Mouse (Mus musculus): ENCODE results near the gene Hist1h4a. TPM values are rescaled to one million over a fixed set of nuclear protein-coding genes. Genes with fewer than 3 reads are reported as not detected.
"Not testable (repeated sequence)": the region's sequence is repeated elsewhere in the genome, so short reads cannot be mapped to it uniquely, and the experiment has no call there.

Hist1h4a gene
- total RNA-seq, 2 experiments from 2014 or later, result 15.4 to 211 TPM

- no peak for ATAC-seq (replicated peaks; ENCODE audit: low FRiP score, poor library complexity, severe bottlenecking)
Observed at GRCm38 (mm10) chr13:23724239-23724638, 36.8 kb downstream of the Hist1h4a start.

- not testable (repeated sequence) for ATAC-seq (replicated peaks; ENCODE audit: low FRiP score, poor library complexity, severe bottlenecking)
Observed at GRCm38 (mm10) chr13:23717593-23718245, 43.3 kb downstream of the Hist1h4a start.

- ATAC-seq (replicated peaks; ENCODE audit: low FRiP score, poor library complexity, severe bottlenecking), result no peak
Observed at GRCm38 (mm10) chr13:23717176-23717575, 43.9 kb downstream of the Hist1h4a start.

- ATAC-seq (replicated peaks; ENCODE audit: low FRiP score, poor library complexity, severe bottlenecking), result no peak
Observed at GRCm38 (mm10) chr13:23716261-23717042, 44.6 kb downstream of the Hist1h4a start.

Other genes starting within 250 kb of the Hist1h4a start
Only the 30 nearest of the 37 such genes appear.
- 14.6 and 16.7 TPM in 2 replicates for gene Hist1h1d, start 208.0 kb downstream of the Hist1h4a start, total RNA-seq (2015; ENCODE audit: low replicate concordance)
- gene Hist1h1d, start 208.0 kb downstream of the Hist1h4a start, total RNA-seq (2017; ENCODE audit: low replicate concordance), result 170 and 238 TPM in 2 replicates
- 37.3 and 49.5 TPM in 2 replicates for gene Hist1h3e, start 198.9 kb downstream of the Hist1h4a start, total RNA-seq (2015; ENCODE audit: low replicate concordance)
- 84.7 and 92.0 TPM in 2 replicates for gene Hist1h3e, start 198.9 kb downstream of the Hist1h4a start, total RNA-seq (2017; ENCODE audit: low replicate concordance)
- gene Hist1h2ae, start 190.0 kb downstream of the Hist1h4a start, total RNA-seq (2015; ENCODE audit: low replicate concordance), result 1.7 TPM in 1 of 2 replicates, not detected in the other
- 122 and 175 TPM in 2 replicates for gene Hist1h2ae, start 190.0 kb downstream of the Hist1h4a start, total RNA-seq (2017; ENCODE audit: low replicate concordance)
- gene Hist1h2bg, start 189.8 kb downstream of the Hist1h4a start, total RNA-seq (2015; ENCODE audit: low replicate concordance), result 170 and 206 TPM in 2 replicates
- 470 and 670 TPM in 2 replicates for gene Hist1h2bg, start 189.8 kb downstream of the Hist1h4a start, total RNA-seq (2017; ENCODE audit: low replicate concordance)
- gene Hist1h2bf, start 187.0 kb downstream of the Hist1h4a start, total RNA-seq (2015; ENCODE audit: low replicate concordance), result 208 and 222 TPM in 2 replicates
- 253 and 407 TPM in 2 replicates for gene Hist1h2bf, start 187.0 kb downstream of the Hist1h4a start, total RNA-seq (2017; ENCODE audit: low replicate concordance)
- gene Hist1h2ad, start 186.8 kb downstream of the Hist1h4a start, total RNA-seq (2015; ENCODE audit: low replicate concordance), result not detected in 2 replicates
- gene Hist1h2ad, start 186.8 kb downstream of the Hist1h4a start, total RNA-seq (2017; ENCODE audit: low replicate concordance), result 370 and 678 TPM in 2 replicates
- 52.8 and 69.6 TPM in 2 replicates for gene Hist1h3d, start 185.5 kb downstream of the Hist1h4a start, total RNA-seq (2015; ENCODE audit: low replicate concordance)
- gene Hist1h3d, start 185.5 kb downstream of the Hist1h4a start, total RNA-seq (2017; ENCODE audit: low replicate concordance), result 50.4 and 63.8 TPM in 2 replicates
- gene Hist1h4d, start 179.6 kb downstream of the Hist1h4a start, total RNA-seq (2015; ENCODE audit: low replicate concordance), result 243 and 262 TPM in 2 replicates
- gene Hist1h4d, start 179.6 kb downstream of the Hist1h4a start, total RNA-seq (2017; ENCODE audit: low replicate concordance), result 403 and 449 TPM in 2 replicates
- gene Hist1h2be, start 140.1 kb downstream of the Hist1h4a start, total RNA-seq (2015; ENCODE audit: low replicate concordance), result 6.7 and 17.6 TPM in 2 replicates
- 69.9 and 74.3 TPM in 2 replicates for gene Hist1h2be, start 140.1 kb downstream of the Hist1h4a start, total RNA-seq (2017; ENCODE audit: low replicate concordance)
- gene Hist1h1e, start 138.7 kb downstream of the Hist1h4a start, total RNA-seq (2015; ENCODE audit: low replicate concordance), result 468 and 530 TPM in 2 replicates
- 717 and 954 TPM in 2 replicates for gene Hist1h1e, start 138.7 kb downstream of the Hist1h4a start, total RNA-seq (2017; ENCODE audit: low replicate concordance)
- 5.6 and 12.3 TPM in 2 replicates for gene Hist1h2ac, start 77.3 kb downstream of the Hist1h4a start, total RNA-seq (2015; ENCODE audit: low replicate concordance)
- gene Hist1h2ac, start 77.3 kb downstream of the Hist1h4a start, total RNA-seq (2017; ENCODE audit: low replicate concordance), result 55.5 and 70.6 TPM in 2 replicates
- gene Hist1h2bc, start 77.0 kb downstream of the Hist1h4a start, total RNA-seq (2015; ENCODE audit: low replicate concordance), result 44.9 and 49.2 TPM in 2 replicates
- 164 and 206 TPM in 2 replicates for gene Hist1h2bc, start 77.0 kb downstream of the Hist1h4a start, total RNA-seq (2017; ENCODE audit: low replicate concordance)
- not detected in 2 replicates for gene Hist1h1t, start 65.4 kb downstream of the Hist1h4a start, total RNA-seq (2015; ENCODE audit: low replicate concordance)
- 1.9 and 2.0 TPM in 2 replicates for gene Hist1h1t, start 65.4 kb downstream of the Hist1h4a start, total RNA-seq (2017; ENCODE audit: low replicate concordance)
- gene Hist1h4c, start 62.8 kb downstream of the Hist1h4a start, total RNA-seq (2015; ENCODE audit: low replicate concordance), result 59.8 and 77.5 TPM in 2 replicates
- gene Hist1h4c, start 62.8 kb downstream of the Hist1h4a start, total RNA-seq (2017; ENCODE audit: low replicate concordance), result 249 and 402 TPM in 2 replicates
- gene Hfe, start 50.4 kb downstream of the Hist1h4a start, total RNA-seq (2015; ENCODE audit: low replicate concordance), result 5.0 and 17.9 TPM in 2 replicates
- 2.0 and 4.5 TPM in 2 replicates for gene Hfe, start 50.4 kb downstream of the Hist1h4a start, total RNA-seq (2017; ENCODE audit: low replicate concordance)
- 188 and 215 TPM in 2 replicates for gene Hist1h1c, start 22.4 kb downstream of the Hist1h4a start, total RNA-seq (2015; ENCODE audit: low replicate concordance)
- 1,447 and 1,942 TPM in 2 replicates for gene Hist1h1c, start 22.4 kb downstream of the Hist1h4a start, total RNA-seq (2017; ENCODE audit: low replicate concordance)
- 41.1 and 59.8 TPM in 2 replicates for gene Hist1h3c, start 15.6 kb downstream of the Hist1h4a start, total RNA-seq (2015; ENCODE audit: low replicate concordance)
- gene Hist1h3c, start 15.6 kb downstream of the Hist1h4a start, total RNA-seq (2017; ENCODE audit: low replicate concordance), result 178 and 330 TPM in 2 replicates
- gene Hist1h2bb, start 14.5 kb downstream of the Hist1h4a start, total RNA-seq (2015; ENCODE audit: low replicate concordance), result 79.4 and 128 TPM in 2 replicates
- 1,415 and 1,638 TPM in 2 replicates for gene Hist1h2bb, start 14.5 kb downstream of the Hist1h4a start, total RNA-seq (2017; ENCODE audit: low replicate concordance)
- gene Hist1h2ab, start 10.1 kb downstream of the Hist1h4a start, total RNA-seq (2015; ENCODE audit: low replicate concordance), result 12.5 and 24.5 TPM in 2 replicates
- 1,181 and 1,326 TPM in 2 replicates for gene Hist1h2ab, start 10.1 kb downstream of the Hist1h4a start, total RNA-seq (2017; ENCODE audit: low replicate concordance)
- 179 and 183 TPM in 2 replicates for gene Hist1h3b, start 9.0 kb downstream of the Hist1h4a start, total RNA-seq (2015; ENCODE audit: low replicate concordance)
- gene Hist1h3b, start 9.0 kb downstream of the Hist1h4a start, total RNA-seq (2017; ENCODE audit: low replicate concordance), result 251 and 270 TPM in 2 replicates
- gene Hist1h4b, start 4.2 kb downstream of the Hist1h4a start, total RNA-seq (2015; ENCODE audit: low replicate concordance), result 50.5 and 52.2 TPM in 2 replicates
- 150 and 446 TPM in 2 replicates for gene Hist1h4b, start 4.2 kb downstream of the Hist1h4a start, total RNA-seq (2017; ENCODE audit: low replicate concordance)
- 26.3 and 29.6 TPM in 2 replicates for gene Hist1h3a, start 1.2 kb upstream of the Hist1h4a start, total RNA-seq (2015; ENCODE audit: low replicate concordance)
- gene Hist1h3a, start 1.2 kb upstream of the Hist1h4a start, total RNA-seq (2017; ENCODE audit: low replicate concordance), result 171 and 175 TPM in 2 replicates
- 106 and 128 TPM in 2 replicates for gene Hist1h1a, start 2.4 kb upstream of the Hist1h4a start, total RNA-seq (2015; ENCODE audit: low replicate concordance)
- gene Hist1h1a, start 2.4 kb upstream of the Hist1h4a start, total RNA-seq (2017; ENCODE audit: low replicate concordance), result 1,089 and 2,054 TPM in 2 replicates
- gene Trim38, start 8.7 kb upstream of the Hist1h4a start, total RNA-seq (2015; ENCODE audit: low replicate concordance), result not detected in 2 replicates
- gene Trim38, start 8.7 kb upstream of the Hist1h4a start, total RNA-seq (2017; ENCODE audit: low replicate concordance), result not detected in 2 replicates
- gene Slc17a2, start 45.8 kb upstream of the Hist1h4a start, total RNA-seq (2015; ENCODE audit: low replicate concordance), result not detected in 2 replicates
- not detected in 2 replicates for gene Slc17a2, start 45.8 kb upstream of the Hist1h4a start, total RNA-seq (2017; ENCODE audit: low replicate concordance)
- gene Slc17a3, start 78.2 kb upstream of the Hist1h4a start, total RNA-seq (2015; ENCODE audit: low replicate concordance), result not detected in 2 replicates
- not detected in 2 replicates for gene Slc17a3, start 78.2 kb upstream of the Hist1h4a start, total RNA-seq (2017; ENCODE audit: low replicate concordance)
- gene Slc17a1, start 106.5 kb upstream of the Hist1h4a start, total RNA-seq (2015; ENCODE audit: low replicate concordance), result not detected in 2 replicates
- gene Slc17a1, start 106.5 kb upstream of the Hist1h4a start, total RNA-seq (2017; ENCODE audit: low replicate concordance), result not detected in 2 replicates
- not detected in 2 replicates for gene Slc17a4, start 153.8 kb upstream of the Hist1h4a start, total RNA-seq (2015; ENCODE audit: low replicate concordance)
- gene Slc17a4, start 153.8 kb upstream of the Hist1h4a start, total RNA-seq (2017; ENCODE audit: low replicate concordance), result 0.56 TPM in 1 of 2 replicates, not detected in the other
- not detected in 2 replicates for gene Hist1h2ba, start 172.9 kb upstream of the Hist1h4a start, total RNA-seq (2015; ENCODE audit: low replicate concordance)
- gene Hist1h2ba, start 172.9 kb upstream of the Hist1h4a start, total RNA-seq (2017; ENCODE audit: low replicate concordance), result not detected in 2 replicates
- gene Hist1h2aa, start 173.2 kb upstream of the Hist1h4a start, total RNA-seq (2015; ENCODE audit: low replicate concordance), result not detected in 2 replicates
- not detected in 2 replicates for gene Hist1h2aa, start 173.2 kb upstream of the Hist1h4a start, total RNA-seq (2017; ENCODE audit: low replicate concordance)

Measured in erythroblast, adult 5-6 weeks (primary cell).